Mouse (Mus musculus) liver, embryonic 15.5 days (tissue): ENCODE data around the gene Slf2. TPM values are rescaled to one million over a fixed set of nuclear protein-coding genes. Genes with fewer than 3 reads are reported as not detected.
A peak's percentile ranks its signal among the peaks of the same experiment; 100 is the strongest.

Experiments
- ATAC-seq: fragments of 200-750 bp; cut with Nextera tagmentation; 2 replicates; pipeline ENCODE4 v1.8.0; 2017; ENCODE audit warnings: moderate number of reproducible peaks, mild to moderate bottlenecking, moderate library complexity; ENCODE audit not compliant: insufficient read depth
- H3K27ac ChIP-seq: fragments of 300-500 bp; sonication (generic); replicated peaks from 2 replicates; pipeline ENCODE4 v1.5.1; 2015; ENCODE audit warnings: mild to moderate bottlenecking, inconsistent platforms
- H3K27me3 ChIP-seq: fragments of 300-500 bp; sonication (generic); 2 replicates; pipeline ENCODE4 v1.6.1; 2015; ENCODE audit warnings: mild to moderate bottlenecking, inconsistent platforms
- H3K36me3 ChIP-seq: fragments of 300-500 bp; sonication (generic); replicated peaks from 2 replicates; pipeline ENCODE4 v1.6.1; 2015; ENCODE audit warnings: moderate library complexity, mild to moderate bottlenecking, inconsistent platforms
- H3K4me1 ChIP-seq: fragments of 300-500 bp; sonication (generic); replicated peaks from 2 replicates; pipeline ENCODE4 v1.6.1; 2015; ENCODE audit warnings: inconsistent platforms
- H3K4me2 ChIP-seq: fragments of 300-500 bp; sonication (generic); 2 replicates; pipeline ENCODE4 v1.6.1; 2015; ENCODE audit warnings: moderate library complexity, mild to moderate bottlenecking, inconsistent platforms
- H3K4me3 ChIP-seq: fragments of 300-500 bp; sonication (generic); replicated peaks from 2 replicates; pipeline ENCODE4 v1.5.1; 2015; ENCODE audit warnings: mild to moderate bottlenecking, inconsistent platforms
- H3K9ac ChIP-seq: fragments of 300-500 bp; sonication (generic); 2 replicates; pipeline ENCODE4 v1.6.1; 2015; ENCODE audit warnings: moderate library complexity, mild to moderate bottlenecking, inconsistent platforms
- H3K9me3 ChIP-seq: fragments of 300-500 bp; sonication (generic); replicated peaks from 2 replicates; pipeline ENCODE4 v1.6.1; 2016; ENCODE audit warnings: inconsistent platforms
- WGBS: fragments of 180-500 bp; shearing (Covaris S2); methylation state at CpG from one replicate; pipeline ENCODE4 v1.1.7; 2015; ENCODE audit warnings: mixed read lengths; ENCODE audit not compliant: insufficient replicate concordance; 5-methylcytosine and 5-hydroxymethylcytosine counted together
- polyA plus RNA-seq: library from polyadenylated mRNA; unstranded; fragments of >200 nt; fragmentation: Nextera tagmentation; extraction: Ambion mirVana; gene quantifications from 2 replicates; pipeline ENCODE4 v1.2.1, GENCODE M21; 2015

Gene Slf2
- polyA plus RNA-seq, 1 experiment from 2014 or later = 11.2 TPM

DNA sequence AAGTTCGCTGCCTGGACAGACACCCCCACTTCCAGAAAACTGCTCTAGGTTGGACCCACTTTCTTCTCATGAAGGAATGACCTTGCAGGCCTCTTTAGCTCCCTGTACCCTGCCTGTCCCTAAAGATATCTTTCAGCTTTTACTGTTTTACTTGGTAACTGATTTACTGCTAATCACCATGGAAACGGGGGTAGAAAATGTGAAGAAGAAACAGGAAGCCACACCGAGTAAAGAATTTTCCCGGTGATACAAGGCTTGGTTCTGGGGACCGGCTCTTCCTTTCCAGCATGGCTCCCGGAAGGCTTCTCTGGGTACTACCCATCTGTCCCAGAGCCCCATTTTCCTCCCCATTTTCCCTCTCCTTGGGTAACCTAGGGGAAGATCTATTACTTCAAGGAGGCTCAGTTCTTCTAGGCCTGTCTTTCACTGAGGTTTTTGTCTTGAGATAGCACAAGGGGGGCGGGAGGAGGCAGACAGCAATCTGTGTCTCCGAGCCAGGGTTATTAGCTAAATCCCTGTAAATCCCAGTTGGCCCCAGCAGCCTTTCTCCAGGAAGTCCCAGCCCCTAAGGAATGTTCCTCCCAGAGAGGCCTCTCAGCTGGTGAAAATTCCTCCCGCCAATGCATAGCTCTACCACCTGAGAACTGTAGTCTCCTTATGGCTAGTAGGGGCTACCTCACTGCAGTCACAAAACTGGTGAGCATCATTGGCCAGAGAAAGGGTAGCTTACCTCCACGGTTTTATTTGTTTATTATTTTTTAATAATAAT, 16.3 kb upstream of the Slf2 start:
- no peak for ATAC-seq
- 36% methylated on average over 10 of the region's 10 CpGs for WGBS

DNA sequence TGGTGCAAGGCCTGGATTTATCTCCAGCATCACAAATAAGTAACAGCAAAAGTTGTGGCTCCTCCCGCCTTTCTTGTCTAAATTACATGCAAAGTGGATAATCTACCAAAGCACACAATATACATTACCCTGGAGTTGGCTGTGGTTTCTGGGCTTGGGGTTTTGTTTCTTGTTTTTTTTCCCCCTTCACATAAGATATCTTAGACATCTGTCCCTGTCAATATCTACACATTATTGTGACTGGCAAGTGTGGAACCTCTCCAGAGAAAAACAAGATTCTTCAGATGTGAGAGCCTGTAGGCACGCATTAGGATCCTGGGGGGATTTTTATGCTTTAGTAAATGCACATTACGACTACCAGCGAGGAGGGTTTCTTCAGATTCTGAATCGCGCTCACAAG, 12.8 kb upstream of the Slf2 start:
- 67% methylated on average over 6 of the region's 6 CpGs for WGBS
- no peak overlapping the region for H3K9ac ChIP-seq
- no peak overlapping the region for H3K4me3 ChIP-seq
- ATAC-seq = no peak
- no peaks in the 10 kb centered on the region for H3K9me3 ChIP-seq
- H3K4me2 ChIP-seq = no peak overlapping the region
- H3K27ac ChIP-seq = no peak overlapping the region
- no peaks in the 10 kb centered on the region for H3K36me3 ChIP-seq
- H3K4me1 ChIP-seq = no peaks in the 10 kb centered on the region
- no peaks in the 10 kb centered on the region for H3K27me3 ChIP-seq

More for the DNA sequence above, 16.3 kb upstream of the Slf2 start:
- Histone ChIP-seq H3K27me3 (no peaks in the 10 kb centered on the region), H3K36me3 (no peaks in the 10 kb centered on the region), H3K9ac (no peak overlapping the region), H3K4me1 (no peaks in the 10 kb centered on the region), H3K4me3 (no peak overlapping the region), H3K9me3 (no peaks in the 10 kb centered on the region), H3K27ac (no peak overlapping the region), H3K4me2 (no peak overlapping the region)

DNA sequence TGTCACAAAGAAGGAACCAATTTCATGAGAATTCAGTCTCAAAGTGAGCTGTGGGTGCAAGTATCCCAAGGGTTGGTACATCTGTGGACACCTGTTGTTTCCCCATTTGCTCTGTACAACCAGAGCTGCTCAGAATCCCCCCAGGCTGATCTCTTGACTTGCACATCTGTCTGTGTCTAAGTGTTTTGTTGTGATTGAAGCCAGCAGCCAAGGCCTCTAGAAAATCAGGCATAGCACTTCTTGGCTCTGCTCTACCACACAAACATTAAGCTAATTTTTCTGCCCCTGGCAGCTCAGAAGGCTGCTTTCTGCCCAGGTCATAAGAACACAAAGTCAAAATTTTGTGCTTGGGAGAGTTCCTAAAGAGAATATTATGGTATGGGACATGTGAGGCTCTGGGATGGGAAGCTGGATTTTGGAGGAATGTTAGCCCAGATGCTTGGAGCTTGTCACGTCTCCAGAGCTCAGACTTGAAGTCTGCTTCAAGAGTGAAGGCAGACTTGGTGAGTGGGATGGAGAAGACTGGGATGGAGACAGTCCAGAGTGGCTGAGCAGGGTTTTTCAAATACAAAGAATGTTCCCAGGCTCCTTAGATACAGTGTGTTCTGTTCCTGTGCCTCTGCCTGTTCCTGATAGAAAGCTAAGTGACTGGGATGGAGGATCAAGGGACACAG, 9.3 kb upstream of the Slf2 start:
- no peak overlapping the region for H3K27ac ChIP-seq
- WGBS = 37% methylated on average over 1 of the region's 1 CpGs

DNA sequence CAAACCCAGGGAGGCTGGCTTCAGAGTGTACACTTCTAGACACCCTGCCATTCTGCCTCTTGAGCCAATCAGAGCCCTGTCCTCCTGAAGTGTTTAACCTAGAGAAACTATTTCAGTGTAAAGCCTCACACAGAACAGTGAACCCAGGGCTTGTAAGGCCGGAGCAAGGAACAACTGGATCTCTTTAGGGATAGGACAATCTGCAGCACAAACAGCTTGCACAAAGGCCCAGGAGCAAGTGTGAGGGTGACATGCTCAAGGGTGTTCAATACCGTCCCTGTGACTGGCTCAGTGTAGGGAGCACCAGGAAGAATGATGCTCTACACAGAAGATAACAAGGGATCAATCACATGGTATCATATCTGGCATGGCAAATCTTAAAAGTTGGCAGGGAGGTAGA, 8.4 kb upstream of the Slf2 start:
- Histone ChIP-seq H3K27ac (no peak overlapping the region), H3K9ac (no peak overlapping the region), H3K4me1 (no peaks in the 10 kb centered on the region), H3K4me3 (no peak overlapping the region), H3K9me3 (no peaks in the 10 kb centered on the region), H3K27me3 (peaks cover 6% of the 10 kb centered on the region; the same call in 1 of the 2 replicates), H3K4me2 (no peak overlapping the region), H3K36me3 (no peaks in the 10 kb centered on the region)
- ATAC-seq = no peak
- 56% methylated on average over 2 of the region's 2 CpGs for WGBS

More for the DNA sequence above, 9.3 kb upstream of the Slf2 start:
- no peaks in the 10 kb centered on the region for H3K36me3 ChIP-seq
- H3K4me1 ChIP-seq = no peaks in the 10 kb centered on the region
- H3K9ac ChIP-seq = no peak overlapping the region
- no peak overlapping the region for H3K4me2 ChIP-seq
- no peak overlapping the region for H3K4me3 ChIP-seq
- no peak for ATAC-seq
- no peaks in the 10 kb centered on the region for H3K9me3 ChIP-seq
- H3K27me3 ChIP-seq = 0 out of 2 replicates have a peak, but pooled peaks cover 5% of the 10 kb centered on the region

DNA sequence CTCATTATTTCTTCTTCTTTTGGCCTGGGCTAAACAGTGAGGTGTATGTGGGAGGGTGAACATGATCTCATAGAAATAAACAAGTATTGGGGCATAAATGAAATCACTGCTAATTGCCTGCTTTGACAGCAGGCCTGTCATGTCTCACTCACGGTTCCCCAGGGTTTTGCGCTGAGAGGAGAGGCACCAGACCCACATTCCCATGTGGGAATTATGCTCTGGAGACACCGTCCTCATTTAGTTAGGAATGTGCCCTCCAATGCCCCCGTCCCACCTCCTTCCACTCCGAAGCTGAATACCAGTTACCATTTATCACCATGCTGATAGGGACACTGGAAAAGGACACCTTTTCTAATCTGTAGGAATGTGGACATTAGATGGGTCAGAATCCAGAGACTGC, 6.3 kb upstream of the Slf2 start:
- Histone ChIP-seq H3K27me3 (peaks cover 9% of the 10 kb centered on the region; the same call in 1 of the 2 replicates), H3K9me3 (no peaks in the 10 kb centered on the region), H3K9ac (no peak overlapping the region), H3K27ac (no peak overlapping the region), H3K4me1 (peaks cover 12% of the 10 kb centered on the region; the same call in 1 of the 2 replicates), H3K4me2 (no peak overlapping the region), H3K36me3 (no peaks in the 10 kb centered on the region), H3K4me3 (no peak overlapping the region)
- 67% methylated on average over 5 of the region's 5 CpGs for WGBS
- ATAC-seq = no peak

DNA sequence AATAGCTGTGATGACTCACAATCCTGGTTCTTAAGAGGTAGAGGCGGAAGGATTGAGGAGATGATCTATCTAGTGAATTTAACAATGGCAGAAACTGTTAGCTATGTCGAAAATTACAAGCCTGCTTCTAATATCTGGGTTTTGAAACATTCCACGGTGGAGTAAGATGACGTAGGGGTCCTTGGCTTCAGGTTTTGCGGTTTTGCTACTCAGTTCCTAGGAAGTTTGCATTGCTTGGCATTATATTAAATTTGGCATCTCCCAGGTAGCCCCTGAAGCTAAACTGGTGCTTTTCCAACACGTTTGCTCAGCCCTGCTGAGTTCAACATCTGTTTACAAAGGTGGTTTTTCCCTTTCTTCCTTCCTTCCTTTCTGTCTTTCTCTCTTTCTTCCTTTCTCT, 4.2 kb upstream of the Slf2 start:
- WGBS = 62% methylated on average over 6 of the region's 6 CpGs
- no peak overlapping the region for H3K9ac ChIP-seq

DNA sequence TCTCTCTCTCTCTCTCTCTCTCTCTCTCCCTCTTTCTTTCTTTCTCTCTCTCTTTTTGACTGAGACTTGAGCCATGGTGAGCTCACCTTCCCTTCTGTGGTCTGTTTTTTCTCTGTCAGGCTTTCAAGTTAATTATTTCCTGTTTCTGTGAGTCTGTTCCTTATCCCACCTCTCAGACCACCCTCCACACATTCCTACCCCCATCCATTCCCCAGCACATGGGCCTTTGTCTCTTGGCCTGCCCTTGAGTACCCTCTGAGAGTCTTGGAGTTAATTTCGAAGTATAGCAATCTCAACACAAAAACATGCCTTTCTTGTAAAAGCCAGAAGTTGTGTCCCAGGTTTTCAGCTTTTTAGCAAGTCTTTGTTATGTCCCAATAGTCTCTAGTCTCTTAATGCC, 3.7 kb upstream of the Slf2 start:
- WGBS = 35% methylated on average over 1 of the region's 1 CpGs
- no peak overlapping the region for H3K27ac ChIP-seq

More for the DNA sequence above, 4.2 kb upstream of the Slf2 start:
- peaks cover 22% of the 10 kb centered on the region for H3K4me1 ChIP-seq
- H3K4me3 ChIP-seq = no peak overlapping the region
- no peak overlapping the region for H3K27ac ChIP-seq
- no peak for ATAC-seq
- H3K36me3 ChIP-seq = no peaks in the 10 kb centered on the region
- H3K27me3 ChIP-seq = peaks cover 9% of the 10 kb centered on the region; the same call in 1 of the 2 replicates
- H3K4me2 ChIP-seq = no peak overlapping the region
- H3K9me3 ChIP-seq = no peaks in the 10 kb centered on the region

DNA sequence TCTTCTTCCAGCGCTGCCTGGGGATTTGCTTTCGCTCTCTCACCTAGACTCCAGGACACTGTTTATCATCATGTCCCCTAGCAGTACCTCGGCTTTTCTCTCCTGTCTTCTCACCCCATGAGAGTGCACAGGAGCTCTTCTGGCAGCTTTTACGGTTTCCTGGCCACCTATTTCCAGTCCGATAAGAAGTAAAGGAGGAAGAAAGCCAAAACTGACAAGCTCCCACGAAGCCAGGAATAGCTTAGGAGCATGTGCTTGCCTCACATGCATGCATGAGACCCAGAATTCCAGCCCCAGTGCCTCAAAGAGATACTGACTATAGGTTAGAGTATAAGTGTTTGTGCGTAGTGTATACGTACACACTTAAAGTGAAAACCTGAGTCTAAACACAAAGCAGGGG, 2.8 kb upstream of the Slf2 start:
- H3K27me3 ChIP-seq = peaks cover 9% of the 10 kb centered on the region; the same call in 1 of the 2 replicates
- 0 out of 2 replicates have a peak overlapping the region, but pooled peaks have one; percentile 18 for H3K4me2 ChIP-seq
- no peaks in the 10 kb centered on the region for H3K9me3 ChIP-seq
- WGBS = 36% methylated on average over 8 of the region's 8 CpGs
- ATAC-seq = no peak
- H3K36me3 ChIP-seq = no peaks in the 10 kb centered on the region; the same call in 1 of the 2 replicates
- no peak overlapping the region for H3K4me3 ChIP-seq
- H3K4me1 ChIP-seq = peaks cover 32% of the 10 kb centered on the region
- no peak overlapping the region for H3K9ac ChIP-seq
- no peak overlapping the region for H3K27ac ChIP-seq

More for the DNA sequence above, 3.7 kb upstream of the Slf2 start:
- no peak for ATAC-seq
- peaks cover 25% of the 10 kb centered on the region for H3K4me1 ChIP-seq
- H3K36me3 ChIP-seq = no peaks in the 10 kb centered on the region; the same call in 1 of the 2 replicates
- H3K9ac ChIP-seq = no peak overlapping the region
- H3K27me3 ChIP-seq = peaks cover 9% of the 10 kb centered on the region; the same call in 1 of the 2 replicates
- no peak overlapping the region for H3K4me3 ChIP-seq
- no peak overlapping the region for H3K4me2 ChIP-seq
- H3K9me3 ChIP-seq = no peaks in the 10 kb centered on the region

DNA sequence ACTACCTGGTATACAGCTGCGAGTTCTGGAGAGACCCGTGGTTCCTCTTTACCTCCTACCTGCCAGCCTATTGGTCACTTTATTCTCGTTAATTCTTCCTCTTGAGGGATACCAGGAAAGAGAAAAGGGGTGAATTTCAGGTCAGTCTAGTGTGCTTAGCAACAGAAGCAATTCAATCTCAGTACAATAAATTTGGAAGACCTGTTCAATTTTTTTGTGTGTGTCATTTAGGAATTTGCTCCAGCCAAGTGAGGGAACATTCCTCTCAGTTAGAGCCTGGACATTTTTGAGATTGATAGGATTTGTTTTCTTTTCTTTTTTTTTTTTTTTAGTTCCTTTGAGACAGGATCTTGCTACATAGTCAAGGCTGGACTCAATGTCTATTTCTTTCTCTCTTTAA, 1.7 kb upstream of the Slf2 start:
- Histone ChIP-seq H3K27me3 (peaks cover 9% of the 10 kb centered on the region; the same call in 1 of the 2 replicates), H3K27ac (no peak overlapping the region), H3K4me1 (peaks cover 33% of the 10 kb centered on the region), H3K9ac (no peak overlapping the region), H3K4me2 (no peak overlapping the region), H3K36me3 (peaks cover 4% of the 10 kb centered on the region; the same call in 1 of the 2 replicates), H3K4me3 (no peak overlapping the region), H3K9me3 (no peaks in the 10 kb centered on the region)
- ATAC-seq = no peak
- 29% methylated on average over 3 of the region's 3 CpGs for WGBS

DNA sequence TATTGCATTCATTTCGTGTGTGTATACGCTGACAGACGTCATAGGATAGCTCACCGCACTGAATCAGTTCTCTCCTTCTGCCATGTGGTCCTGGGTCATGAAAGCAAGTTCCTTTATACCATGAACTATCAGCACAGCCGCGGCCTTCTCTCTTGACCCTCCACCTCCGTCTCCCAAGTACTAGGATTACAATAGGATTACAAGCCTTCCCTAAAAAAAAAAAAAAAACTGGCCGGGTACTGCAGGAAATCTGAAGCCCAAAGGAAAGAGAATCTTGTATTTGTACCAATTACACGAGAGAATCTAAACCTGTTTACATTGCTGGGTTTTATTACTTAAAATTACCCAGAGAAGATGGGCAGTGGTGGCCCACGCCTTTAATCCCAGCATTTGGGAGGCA, 1.3 kb upstream of the Slf2 start:
- H3K4me3 ChIP-seq = no peak overlapping the region
- no peak overlapping the region for H3K27ac ChIP-seq
- H3K4me2 ChIP-seq = 0 out of 2 replicates have a peak overlapping the region, but pooled peaks have one; percentile 95
- H3K9me3 ChIP-seq = no peaks in the 10 kb centered on the region
- no peak overlapping the region for H3K9ac ChIP-seq
- 69% methylated on average over 10 of the region's 10 CpGs for WGBS
- ATAC-seq = no peak
- H3K36me3 ChIP-seq = peaks cover 6% of the 10 kb centered on the region; the same call in 1 of the 2 replicates
- peaks cover 33% of the 10 kb centered on the region for H3K4me1 ChIP-seq
- H3K27me3 ChIP-seq = peaks cover 9% of the 10 kb centered on the region; the same call in 1 of the 2 replicates

DNA sequence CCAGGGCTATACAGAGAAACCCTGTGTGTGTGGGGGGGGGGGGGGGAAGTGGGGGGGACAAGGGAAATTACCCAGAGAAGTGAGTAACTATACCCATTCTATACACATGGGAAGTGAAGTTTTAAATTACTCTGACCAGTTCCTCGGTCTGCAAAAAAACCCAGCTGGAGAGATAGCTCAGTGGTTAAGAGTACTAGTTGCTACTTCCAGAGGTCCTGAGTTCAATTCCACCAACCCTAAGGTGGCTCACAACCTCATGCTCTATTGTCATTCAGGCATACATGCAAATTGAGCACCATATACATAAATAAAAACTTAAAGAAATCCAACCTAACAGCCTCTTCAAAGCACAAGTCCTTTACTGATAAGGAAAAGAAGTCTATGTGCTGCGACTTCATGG, 829 bp upstream of the Slf2 start:
- Histone ChIP-seq H3K4me2 (peak overlapping the region; percentile 95), H3K27ac (peak overlapping the region; percentile 55), H3K36me3 (peaks cover 9% of the 10 kb centered on the region), H3K9me3 (no peaks in the 10 kb centered on the region), H3K4me1 (peaks cover 33% of the 10 kb centered on the region), H3K27me3 (peaks cover 9% of the 10 kb centered on the region; the same call in 1 of the 2 replicates), H3K4me3 (peak overlapping the region; percentile 79), H3K9ac (peak overlapping the region; percentile 66)
- no peak for ATAC-seq
- 18% methylated on average over 2 of the region's 2 CpGs for WGBS
